Mouse (Mus musculus) heart, adult 18-20 months (tissue): ENCODE measurements at regions not wholly inside any gene's neighbourhood (a gene's known extent, or its start where the extent isn't known, plus 50 kb on each side); places are given as distances from the start of the nearest gene placed in this dataset.

Experiments used
- DNase-seq, 2 experiments: peaks; one replicate each; pipeline ENCODE4 v3.0.0; 2021 to 2022; ENCODE audit warnings: mixed read lengths in 1 of 2

GRCm38 (mm10) chr6:78899952-78900351 lies 431.3 kb upstream of the Reg3g start:
- peak in 1 of 2 experiments; percentile 22 for DNase-seq

DNA sequence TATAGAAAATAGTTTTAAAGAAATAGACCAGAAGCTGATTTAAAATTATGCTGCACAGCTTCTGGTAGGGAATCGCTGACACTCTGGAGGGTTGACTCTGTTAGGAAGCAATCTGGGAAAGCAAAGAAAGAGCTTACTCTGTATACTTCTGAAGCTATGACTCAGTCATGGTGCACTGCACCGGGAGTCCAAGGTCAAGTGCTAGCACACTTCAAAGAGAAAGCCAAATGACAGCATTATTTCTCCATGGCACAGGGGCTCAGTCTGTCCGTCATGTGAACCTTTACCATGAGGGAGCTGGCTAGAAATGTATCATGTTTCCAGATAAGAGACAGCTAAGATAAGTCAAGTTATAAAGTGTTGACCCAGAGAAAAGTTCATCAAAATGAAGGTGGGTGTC lies 424.1 kb upstream of the Reg3g start:
- no peak for DNase-seq

DNA sequence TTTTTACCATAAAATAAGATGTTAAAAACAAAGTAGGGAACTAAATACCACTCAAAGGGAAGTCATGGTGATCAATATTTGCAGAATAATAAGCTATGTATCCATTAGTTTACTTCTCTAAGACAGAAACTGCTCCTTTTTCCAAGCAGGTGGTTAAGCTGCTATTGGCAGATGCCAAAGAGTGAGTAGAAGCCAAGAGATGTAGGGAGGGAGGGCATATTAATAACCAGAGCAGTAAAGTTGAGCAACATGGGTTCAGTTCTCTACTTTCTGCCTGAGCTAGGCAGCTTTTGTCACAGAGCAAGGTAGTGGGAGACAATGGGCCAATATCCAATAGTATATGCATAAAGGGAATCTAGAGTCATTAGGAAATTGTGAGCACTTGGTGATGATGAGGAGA lies 394.4 kb upstream of the Reg3g start:
- no peak for DNase-seq

- no peak for DNase-seq
Observed at GRCm38 (mm10) chr6:78841261-78841660, 372.6 kb upstream of the Reg3g start.

GRCm38 (mm10) chr6:78825901-78826629 lies 357.4 kb upstream of the Reg3g start:
- no peak for DNase-seq

- no peak for DNase-seq
Observed at GRCm38 (mm10) chr6:78821251-78821650, 352.6 kb upstream of the Reg3g start.

GRCm38 (mm10) chr6:78797013-78797412 lies 328.3 kb upstream of the Reg3g start:
- DNase-seq = no peak

DNA sequence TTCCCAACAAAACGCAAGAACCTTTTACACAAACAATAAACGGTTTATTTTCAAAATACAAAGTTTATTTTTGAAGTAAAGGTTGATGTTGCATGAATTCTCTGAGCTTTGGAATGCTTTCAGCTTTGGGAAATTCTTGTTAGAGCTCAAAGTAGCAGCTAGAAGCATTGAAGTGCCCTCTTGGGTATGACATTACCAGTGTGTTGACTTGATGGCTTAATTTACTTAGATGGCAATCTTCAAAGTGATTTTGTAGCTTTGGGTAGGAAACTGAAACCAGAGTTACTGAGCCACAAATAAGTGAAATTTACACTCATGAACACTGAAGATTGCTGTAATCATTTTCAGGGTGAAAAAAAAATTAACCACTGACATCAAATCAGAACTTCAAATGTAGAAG lies 320.3 kb upstream of the Reg3g start:
- DNase-seq = no peak

- no peak for DNase-seq
Observed at GRCm38 (mm10) chr6:78757619-78758018, 288.9 kb upstream of the Reg3g start.
